Mouse (Mus musculus): Measurements from ENCODE around the gene Kctd12. TPM values are rescaled to one million over a fixed set of nuclear protein-coding genes. Genes with fewer than 3 reads are reported as not detected.

The Kctd12 gene
- polyA plus RNA-seq (2014; fragmentation: Nextera tagmentation; extraction: Ambion mirVana) = 23.2 and 28.4 TPM in 2 replicates

GRCm38 (mm10) chr14:102982627-102983540 lies at the start of gene Kctd12:
Gene Kctd12, minus strand, starts transcription at chr14:102982637.
- H3K36me3 ChIP-seq (ENCODE audit: control insufficient read depth, insufficient read depth, low read length) = no peaks in the 10 kb centered on the region
- H3K4me3 ChIP-seq (ENCODE audit: low read depth, low read length) = peak within 1 kb of the TSS; percentile 80
- WGBS = 2% methylated on average over 61 of the region's 66 CpGs
- peak within 1 kb of the TSS; percentile 55 for H3K9ac ChIP-seq (replicated peaks; ENCODE audit: low read depth, low read length)
- peak within 1 kb of the TSS; percentile 93 for H3K27ac ChIP-seq (ENCODE audit: low read length)
- ATAC-seq (ENCODE audit: insufficient number of reproducible peaks, insufficient read depth, low FRiP score, low read depth) = peak; percentile 94
- H3K9me3 ChIP-seq (ENCODE audit: control insufficient read depth, low read depth, low read length) = no peaks in the 10 kb centered on the region
- peak within 1 kb of the TSS; percentile 92 for H3K4me2 ChIP-seq (replicated peaks; ENCODE audit: low read depth, low read length)
- H3K27me3 ChIP-seq (ENCODE audit: control insufficient read depth, insufficient read depth, low read length) = no peaks in the 10 kb centered on the region
- H3K4me1 ChIP-seq (ENCODE audit: control insufficient read depth, insufficient read depth, low read length) = no peaks in the 10 kb centered on the region

DNA sequence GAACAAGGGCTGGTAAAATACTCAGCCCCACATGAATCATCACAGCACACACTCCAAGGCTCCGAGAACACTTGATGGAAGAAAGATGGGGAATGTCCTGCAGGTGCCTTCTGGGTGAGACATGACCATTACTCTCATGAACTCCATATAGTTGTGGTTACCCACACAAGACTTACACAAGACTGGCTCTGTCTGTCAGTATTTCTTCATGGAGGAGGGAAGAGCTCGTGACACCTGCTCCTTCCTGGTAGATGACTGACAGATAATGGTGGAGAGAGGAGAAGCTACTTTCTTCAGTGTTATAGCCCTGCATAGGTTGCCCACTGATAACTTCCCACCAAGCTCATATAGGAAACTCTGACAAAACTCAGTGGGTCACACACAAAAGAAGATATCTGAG lies 46.8 kb upstream of the Kctd12 start:
- Histone ChIP-seq H3K4me1 (ENCODE audit: control insufficient read depth, insufficient read depth, low read length) (no peaks in the 10 kb centered on the region), H3K9ac (replicated peaks; ENCODE audit: low read depth, low read length) (no peak overlapping the region), H3K27ac (ENCODE audit: low read length) (no peak overlapping the region), H3K36me3 (ENCODE audit: control insufficient read depth, insufficient read depth, low read length) (no peaks in the 10 kb centered on the region), H3K4me3 (ENCODE audit: low read depth, low read length) (no peak overlapping the region), H3K4me2 (replicated peaks; ENCODE audit: low read depth, low read length) (no peak overlapping the region), H3K9me3 (ENCODE audit: control insufficient read depth, low read depth, low read length) (no peaks in the 10 kb centered on the region), H3K27me3 (ENCODE audit: control insufficient read depth, insufficient read depth, low read length) (no peaks in the 10 kb centered on the region)
- 74% methylated on average over 2 of the region's 2 CpGs for WGBS
- ATAC-seq (ENCODE audit: insufficient number of reproducible peaks, insufficient read depth, low FRiP score, low read depth) = no peak

GRCm38 (mm10) chr14:103020046-103020445 lies 37.6 kb upstream of the Kctd12 start:
- ATAC-seq (ENCODE audit: insufficient number of reproducible peaks, insufficient read depth, low FRiP score, low read depth) = no peak
- Histone ChIP-seq H3K27me3 (ENCODE audit: control insufficient read depth, insufficient read depth, low read length) (no peaks in the 10 kb centered on the region), H3K4me3 (ENCODE audit: low read depth, low read length) (no peak overlapping the region), H3K9me3 (ENCODE audit: control insufficient read depth, low read depth, low read length) (no peaks in the 10 kb centered on the region), H3K36me3 (ENCODE audit: control insufficient read depth, insufficient read depth, low read length) (no peaks in the 10 kb centered on the region), H3K9ac (replicated peaks; ENCODE audit: low read depth, low read length) (no peak overlapping the region), H3K4me1 (ENCODE audit: control insufficient read depth, insufficient read depth, low read length) (no peaks in the 10 kb centered on the region), H3K4me2 (replicated peaks; ENCODE audit: low read depth, low read length) (no peak overlapping the region), H3K27ac (ENCODE audit: low read length) (no peak overlapping the region)
- 45% methylated on average over 2 of the region's 2 CpGs for WGBS

DNA sequence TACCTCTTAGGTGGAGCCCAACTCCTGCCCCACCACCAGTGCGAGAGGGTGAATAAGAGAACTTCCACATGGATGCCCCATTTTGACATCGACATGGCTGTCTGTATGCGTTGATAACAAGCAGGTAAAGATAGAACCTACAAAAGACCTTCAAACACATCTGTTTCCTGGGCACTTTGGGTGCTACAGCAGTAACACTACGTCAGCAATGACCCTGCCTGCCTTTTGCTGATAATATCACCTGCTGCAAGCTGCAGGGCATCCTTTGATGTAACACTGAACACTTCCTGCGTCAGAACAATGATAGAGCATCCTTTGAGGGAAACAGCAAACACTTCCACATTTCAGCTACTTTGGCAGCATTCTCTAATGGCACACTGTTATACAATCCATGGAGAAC lies 34.6 kb upstream of the Kctd12 start:
- Histone ChIP-seq H3K27me3 (ENCODE audit: control insufficient read depth, insufficient read depth, low read length) (no peaks in the 10 kb centered on the region), H3K4me2 (replicated peaks; ENCODE audit: low read depth, low read length) (no peak overlapping the region), H3K36me3 (ENCODE audit: control insufficient read depth, insufficient read depth, low read length) (no peaks in the 10 kb centered on the region), H3K4me1 (ENCODE audit: control insufficient read depth, insufficient read depth, low read length) (no peaks in the 10 kb centered on the region), H3K4me3 (ENCODE audit: low read depth, low read length) (no peak overlapping the region), H3K27ac (ENCODE audit: low read length) (no peak overlapping the region), H3K9me3 (ENCODE audit: control insufficient read depth, low read depth, low read length) (no peaks in the 10 kb centered on the region), H3K9ac (replicated peaks; ENCODE audit: low read depth, low read length) (no peak overlapping the region)
- 57% methylated on average over 5 of the region's 5 CpGs for WGBS
- no peak for ATAC-seq (ENCODE audit: insufficient number of reproducible peaks, insufficient read depth, low FRiP score, low read depth)

DNA sequence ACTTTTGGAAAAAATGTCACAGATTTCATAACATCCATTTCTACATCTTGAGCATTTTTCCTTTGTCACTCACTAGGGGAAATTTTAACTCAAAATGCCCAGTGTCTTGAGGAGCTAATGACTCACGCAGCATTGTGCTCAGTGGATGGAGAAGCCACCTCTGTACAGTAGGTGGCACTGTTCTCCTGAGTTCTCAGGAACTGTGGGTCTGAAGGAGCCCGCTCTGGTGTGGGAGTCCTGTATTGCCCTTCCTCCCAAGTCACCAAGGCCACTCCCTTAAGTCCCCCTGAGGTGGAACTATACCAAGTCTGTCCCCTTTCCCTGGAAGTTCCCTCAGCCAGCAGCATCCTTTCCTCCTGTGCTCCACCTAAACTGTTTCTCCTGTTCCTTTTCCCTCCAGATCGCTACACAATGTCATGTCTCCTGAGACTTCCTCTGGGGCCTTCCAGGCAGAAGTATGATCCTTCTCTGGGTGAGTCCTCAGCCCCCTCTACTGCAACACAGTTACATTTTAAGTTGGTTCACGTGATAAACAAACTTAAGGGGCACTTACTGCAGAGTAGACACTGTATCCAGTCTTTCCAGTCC lies 30.2 kb upstream of the Kctd12 start:
- Histone ChIP-seq H3K4me1 (ENCODE audit: control insufficient read depth, insufficient read depth, low read length) (no peaks in the 10 kb centered on the region), H3K9me3 (ENCODE audit: control insufficient read depth, low read depth, low read length) (no peaks in the 10 kb centered on the region), H3K4me3 (ENCODE audit: low read depth, low read length) (no peak overlapping the region), H3K9ac (replicated peaks; ENCODE audit: low read depth, low read length) (no peak overlapping the region), H3K36me3 (ENCODE audit: control insufficient read depth, insufficient read depth, low read length) (no peaks in the 10 kb centered on the region), H3K4me2 (replicated peaks; ENCODE audit: low read depth, low read length) (no peak overlapping the region), H3K27ac (ENCODE audit: low read length) (no peak overlapping the region), H3K27me3 (ENCODE audit: control insufficient read depth, insufficient read depth, low read length) (no peaks in the 10 kb centered on the region)
- peak; percentile 88 for ATAC-seq (ENCODE audit: insufficient number of reproducible peaks, insufficient read depth, low FRiP score, low read depth)
- 19% methylated on average over 4 of the region's 4 CpGs for WGBS

DNA sequence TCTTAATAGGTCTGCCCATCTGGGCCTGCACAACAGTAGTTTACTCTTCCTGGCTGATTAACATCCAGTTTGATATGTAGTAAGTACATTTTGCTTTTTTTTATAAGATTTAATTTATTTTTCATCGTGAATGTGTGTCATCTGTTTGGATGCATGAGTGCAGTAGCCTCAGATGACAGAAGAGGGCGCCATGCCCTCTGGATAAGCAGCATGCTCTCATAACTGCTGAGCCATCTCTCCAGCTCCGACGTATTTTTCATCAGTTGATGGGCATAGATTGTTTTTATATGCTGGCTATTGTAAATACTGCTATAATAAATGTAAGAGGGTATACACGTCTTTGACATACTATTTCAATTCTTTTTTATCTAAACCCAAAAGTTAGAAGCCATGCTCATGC lies 29.3 kb upstream of the Kctd12 start:
- H3K4me2 ChIP-seq (replicated peaks; ENCODE audit: low read depth, low read length) = no peak overlapping the region
- H3K4me1 ChIP-seq (ENCODE audit: control insufficient read depth, insufficient read depth, low read length) = no peaks in the 10 kb centered on the region
- H3K27ac ChIP-seq (ENCODE audit: low read length) = no peak overlapping the region
- H3K9ac ChIP-seq (replicated peaks; ENCODE audit: low read depth, low read length) = no peak overlapping the region
- no peak overlapping the region for H3K4me3 ChIP-seq (ENCODE audit: low read depth, low read length)
- H3K36me3 ChIP-seq (ENCODE audit: control insufficient read depth, insufficient read depth, low read length) = no peaks in the 10 kb centered on the region
- WGBS = 29% methylated on average over 5 of the region's 5 CpGs
- H3K9me3 ChIP-seq (ENCODE audit: control insufficient read depth, low read depth, low read length) = no peaks in the 10 kb centered on the region
- no peak for ATAC-seq (ENCODE audit: insufficient number of reproducible peaks, insufficient read depth, low FRiP score, low read depth)
- no peaks in the 10 kb centered on the region for H3K27me3 ChIP-seq (ENCODE audit: control insufficient read depth, insufficient read depth, low read length)

- Histone ChIP-seq H3K4me3 (ENCODE audit: low read depth, low read length) (no peak overlapping the region), H3K4me2 (replicated peaks; ENCODE audit: low read depth, low read length) (no peak overlapping the region), H3K9ac (replicated peaks; ENCODE audit: low read depth, low read length) (no peak overlapping the region), H3K9me3 (ENCODE audit: control insufficient read depth, low read depth, low read length) (no peaks in the 10 kb centered on the region), H3K27ac (ENCODE audit: low read length) (no peak overlapping the region), H3K27me3 (ENCODE audit: control insufficient read depth, insufficient read depth, low read length) (no peaks in the 10 kb centered on the region), H3K4me1 (ENCODE audit: control insufficient read depth, insufficient read depth, low read length) (no peaks in the 10 kb centered on the region), H3K36me3 (ENCODE audit: control insufficient read depth, insufficient read depth, low read length) (no peaks in the 10 kb centered on the region)
- WGBS = 85% methylated on average over 4 of the region's 4 CpGs
- no peak for ATAC-seq (ENCODE audit: insufficient number of reproducible peaks, insufficient read depth, low FRiP score, low read depth)
Measured at GRCm38 (mm10) chr14:103007737-103008136, 25.3 kb upstream of the Kctd12 start.

GRCm38 (mm10) chr14:102994662-102995561 lies 12.5 kb upstream of the Kctd12 start:
- H3K27me3 ChIP-seq (ENCODE audit: control insufficient read depth, insufficient read depth, low read length) = no peaks in the 10 kb centered on the region
- peak; percentile 69; the same call in 1 of the 2 replicates for ATAC-seq (ENCODE audit: insufficient number of reproducible peaks, insufficient read depth, low FRiP score, low read depth)
- WGBS = 18% methylated on average over 6 of the region's 6 CpGs
- H3K27ac ChIP-seq (ENCODE audit: low read length) = no peak overlapping the region
- H3K4me3 ChIP-seq (ENCODE audit: low read depth, low read length) = no peak overlapping the region
- H3K9me3 ChIP-seq (ENCODE audit: control insufficient read depth, low read depth, low read length) = no peaks in the 10 kb centered on the region
- H3K4me2 ChIP-seq (replicated peaks; ENCODE audit: low read depth, low read length) = no peak overlapping the region
- no peak overlapping the region for H3K9ac ChIP-seq (replicated peaks; ENCODE audit: low read depth, low read length)
- no peaks in the 10 kb centered on the region for H3K4me1 ChIP-seq (ENCODE audit: control insufficient read depth, insufficient read depth, low read length)
- H3K36me3 ChIP-seq (ENCODE audit: control insufficient read depth, insufficient read depth, low read length) = no peaks in the 10 kb centered on the region

All from stomach, embryonic 14.5 days (tissue).